Mouse (Mus musculus) embryonic stem cell, embryonic (primary cell): ENCODE measurements around the gene Ces2c.
"Not testable (repeated sequence)": the region's sequence is repeated elsewhere in the genome, so short reads cannot be mapped to it uniquely, and the experiment has no call there.

Experiments used
- CTCF ChIA-PET, 4 experiments: fragments of 300-600 bp in 2 of 4; fragments of 350-600 bp in 2 of 4; sonication (Branson Sonifier 250); formaldehyde crosslinking; loops; one replicate each; lab custom pipeline; 2022; ENCODE audit warnings: inconsistent platforms in 2 of 4; lab: Charles Lee
- POLR2A ChIA-PET, 4 experiments: fragments of 300-600 bp in 2 of 4; fragments of 350-600 bp in 2 of 4; sonication (Branson Sonifier 250); formaldehyde crosslinking; loops; one replicate each; lab custom pipeline; 2022; ENCODE audit warnings: antibody characterized with exemption in 4 of 4, inconsistent platforms in 1 of 4; lab: Charles Lee

Gene Ces2c

DNA sequence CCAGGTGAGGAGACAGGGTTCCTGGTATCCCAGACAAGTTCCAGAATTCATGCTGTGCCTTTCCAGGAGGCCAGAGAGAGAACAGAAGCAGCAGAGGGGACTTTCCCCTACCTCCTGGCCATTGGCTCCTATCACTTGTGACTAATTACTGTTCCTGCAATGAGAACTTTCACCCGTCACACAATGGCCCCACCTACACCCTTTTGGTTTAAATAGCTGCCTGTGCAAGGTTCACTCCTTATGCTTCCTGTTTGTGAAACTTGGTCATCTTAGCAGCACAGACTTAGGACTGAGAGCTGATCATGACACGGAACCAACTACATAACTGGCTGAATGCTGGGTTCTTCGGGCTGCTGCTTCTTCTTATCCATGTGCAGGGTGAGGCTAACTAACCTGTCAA lies at the start of gene Ces2c:
TSS of gene Ces2c (plus strand) at position 238 of the 400 bp plus-strand sequence.
- CTCF ChIA-PET: no interaction called here

DNA sequence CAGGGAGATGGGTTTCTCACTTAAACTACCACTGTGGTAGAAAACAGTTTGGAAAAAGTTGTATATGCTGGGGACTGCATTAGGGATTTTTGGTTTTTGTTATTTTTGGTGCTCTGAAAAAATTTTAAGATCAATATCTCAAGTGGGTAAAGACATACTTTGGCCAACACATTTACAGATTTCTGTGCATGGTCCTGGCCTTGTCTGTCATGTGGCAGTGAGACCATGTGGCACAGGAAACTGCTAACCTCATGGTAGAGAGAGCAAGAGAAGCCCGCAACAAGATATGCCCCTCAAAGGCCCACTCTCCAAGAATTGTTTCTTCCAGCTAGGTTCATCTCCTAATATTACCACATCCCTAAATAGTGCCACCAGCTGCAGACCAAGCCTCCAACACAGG lies 47.5 kb upstream of the Ces2c start:
- ChIA-PET POLR2A (no interaction called here), CTCF (no interaction called here)

More for the DNA sequence above, at the start of gene Ces2c:
- POLR2A ChIA-PET: no interaction called here

DNA sequence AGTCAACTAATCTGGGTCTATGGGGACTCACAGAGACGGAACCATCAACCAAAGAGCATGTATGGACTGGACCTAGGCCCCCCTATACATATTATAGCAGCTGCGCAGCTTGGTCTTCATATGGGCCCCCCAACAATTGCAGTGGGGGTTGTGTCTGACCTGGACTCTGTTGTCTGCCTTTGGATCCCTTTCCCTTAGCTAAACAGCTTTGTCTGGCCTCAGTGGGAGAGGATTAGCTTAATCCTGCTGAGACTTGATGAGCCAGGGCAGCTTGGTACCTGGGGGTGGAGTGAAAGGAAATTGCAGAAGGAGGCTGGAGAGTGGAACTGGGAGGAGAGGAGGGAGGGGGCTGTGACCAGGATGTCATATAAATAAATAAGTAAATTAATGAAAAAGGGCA lies 40.7 kb upstream of the Ces2c start:
- POLR2A ChIA-PET: interaction anchor here in 3 of 4 experiments (0.6 to 1.5 kb wide), 4 partner anchors 16 to 507 kb away, joined by 3 to 6 read pairs (median 4); no protein-coding TSS in a partner anchor
- CTCF ChIA-PET: interaction anchor here in 2 of 4 experiments (0.6 to 0.7 kb wide), 2 partner anchors 453 to 837 kb away, joined by 3 to 4 read pairs; no protein-coding TSS in a partner anchor

DNA sequence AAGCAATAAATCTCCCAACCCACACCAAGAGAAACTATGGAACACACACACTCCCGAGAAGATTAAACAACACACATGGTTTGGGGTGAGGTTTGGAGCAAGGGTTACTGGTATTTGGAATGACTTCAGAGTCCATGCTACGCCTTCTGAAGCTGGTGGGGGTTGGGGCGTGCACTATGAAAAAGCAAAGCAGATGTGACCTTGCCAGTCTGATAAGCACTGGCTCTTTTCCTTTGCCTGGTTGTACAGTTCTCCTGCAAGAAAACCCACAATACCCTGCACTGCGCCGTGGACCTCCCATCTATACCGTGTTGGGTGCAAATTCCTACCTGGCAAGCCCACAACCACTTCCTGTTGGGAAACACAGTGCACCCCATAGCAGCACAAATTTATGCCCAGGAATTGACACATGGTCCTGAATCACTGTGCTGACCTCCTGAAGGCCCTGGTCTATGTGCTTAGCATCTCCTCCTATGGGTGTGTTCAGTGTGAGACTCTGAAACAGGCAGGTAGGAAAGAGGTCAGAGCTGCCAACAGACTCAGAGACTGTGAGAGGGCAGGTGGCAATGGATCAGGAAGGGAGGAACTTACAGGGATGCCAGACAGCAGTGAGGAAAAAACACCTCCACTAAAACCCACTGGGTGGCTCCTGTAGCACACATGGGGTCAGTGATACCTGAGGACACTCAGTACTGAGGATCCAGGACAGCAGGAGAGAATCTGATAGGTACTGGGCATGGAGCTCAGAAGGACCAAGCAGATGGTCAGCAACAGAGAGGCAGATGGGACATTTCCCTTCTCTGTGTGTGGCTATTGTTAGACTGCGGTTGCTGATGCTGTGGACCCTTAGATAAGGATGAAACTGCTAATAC lies 38.1 kb upstream of the Ces2c start:
- ChIA-PET CTCF (no interaction called here), POLR2A (no interaction called here)

DNA sequence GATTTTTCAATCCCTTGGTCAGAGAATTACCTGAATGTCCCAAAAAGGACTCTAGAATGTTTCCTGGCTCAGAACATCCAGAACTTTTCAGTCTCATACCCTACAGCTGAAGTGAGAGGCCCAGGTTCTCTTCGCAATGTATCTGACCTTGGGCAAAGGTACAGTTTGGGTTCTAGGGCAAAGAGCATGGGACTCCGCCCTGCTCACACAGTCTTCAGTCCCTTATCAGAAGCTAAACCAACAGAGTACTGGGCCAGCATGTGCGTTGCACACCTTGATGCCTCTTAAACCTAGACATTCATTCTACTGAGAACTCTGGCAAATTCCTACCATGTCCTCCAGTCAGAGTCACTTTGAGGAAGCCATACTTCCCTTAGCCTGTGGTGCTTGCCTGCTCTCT lies 37.4 kb upstream of the Ces2c start:
- ChIA-PET CTCF (no interaction called here), POLR2A (no interaction called here)

DNA sequence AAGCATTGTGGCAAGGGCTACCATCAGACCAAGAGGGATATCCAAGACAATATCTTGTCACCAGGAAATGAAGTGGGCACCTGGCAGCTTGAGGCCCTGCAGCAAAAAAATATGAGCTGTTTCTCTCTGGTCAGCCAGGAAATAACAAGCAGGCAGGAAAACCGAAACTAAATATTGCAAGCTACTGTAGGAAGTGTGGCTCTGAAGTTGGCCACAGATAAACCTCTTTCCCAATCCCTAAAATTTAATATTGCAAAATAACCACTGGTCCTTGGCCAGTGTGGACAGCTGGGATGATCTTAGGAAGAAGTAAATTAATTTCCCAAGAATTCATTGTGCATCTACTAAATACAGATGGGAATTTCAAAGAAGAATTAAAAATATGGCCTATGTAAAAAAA lies 20.0 kb upstream of the Ces2c start:
- ChIA-PET POLR2A (no interaction called here), CTCF (interaction anchor here in 2 of 4 experiments (0.6 to 0.7 kb wide), 2 partner anchors 9 to 11 kb away, joined by 3 read pairs; no protein-coding TSS in a partner anchor)

DNA sequence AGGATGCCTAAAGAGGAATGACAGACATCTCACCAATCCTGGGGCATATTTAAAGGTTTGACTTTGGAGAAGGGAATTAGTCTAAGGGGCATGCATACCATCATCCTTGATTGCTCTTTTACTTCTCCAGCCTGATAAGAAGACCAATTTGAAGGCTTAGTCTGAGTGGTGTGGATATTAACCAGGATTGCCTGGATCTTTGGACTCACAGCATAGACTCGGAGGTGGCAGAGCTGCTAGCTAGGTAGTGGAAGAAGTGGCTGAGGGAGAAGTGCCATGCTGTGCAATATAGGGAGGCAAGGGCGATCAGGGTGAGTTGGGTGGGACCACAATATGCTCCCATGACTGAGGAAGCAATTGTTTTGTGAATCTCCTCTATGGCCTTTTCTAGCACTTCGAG lies 18.6 kb upstream of the Ces2c start:
- ChIA-PET POLR2A (no interaction called here), CTCF (no interaction called here)

DNA sequence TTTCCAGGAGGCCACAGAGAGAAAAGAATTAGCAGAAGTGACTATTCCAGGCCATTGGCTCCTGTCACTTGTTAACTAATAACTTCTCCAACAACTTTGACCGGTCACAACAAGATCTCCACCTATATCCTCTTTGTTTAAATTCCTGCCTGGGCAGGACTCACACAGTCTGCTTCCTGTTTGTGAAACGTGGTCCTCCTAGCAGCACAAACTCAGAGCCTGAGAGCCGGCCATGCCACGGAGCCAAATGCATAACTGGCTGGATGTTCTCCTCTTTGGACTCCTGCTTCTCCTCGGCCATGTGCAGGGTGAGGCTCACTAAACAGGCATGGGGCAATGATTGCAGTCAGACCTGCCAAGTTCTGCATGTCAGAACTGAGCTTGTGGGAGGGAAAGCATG lies 15.4 kb upstream of the Ces2c start, which contains the start of gene Ces2b:
TSS of gene Ces2b (plus strand) at position 133 of the 400 bp plus-strand sequence.
- POLR2A ChIA-PET: no interaction called here
- CTCF ChIA-PET: interaction anchor here in 1 of 4 experiments (0.6 kb wide), 1 partner anchor 324 kb away, joined by 3 read pairs; no protein-coding TSS in a partner anchor

DNA sequence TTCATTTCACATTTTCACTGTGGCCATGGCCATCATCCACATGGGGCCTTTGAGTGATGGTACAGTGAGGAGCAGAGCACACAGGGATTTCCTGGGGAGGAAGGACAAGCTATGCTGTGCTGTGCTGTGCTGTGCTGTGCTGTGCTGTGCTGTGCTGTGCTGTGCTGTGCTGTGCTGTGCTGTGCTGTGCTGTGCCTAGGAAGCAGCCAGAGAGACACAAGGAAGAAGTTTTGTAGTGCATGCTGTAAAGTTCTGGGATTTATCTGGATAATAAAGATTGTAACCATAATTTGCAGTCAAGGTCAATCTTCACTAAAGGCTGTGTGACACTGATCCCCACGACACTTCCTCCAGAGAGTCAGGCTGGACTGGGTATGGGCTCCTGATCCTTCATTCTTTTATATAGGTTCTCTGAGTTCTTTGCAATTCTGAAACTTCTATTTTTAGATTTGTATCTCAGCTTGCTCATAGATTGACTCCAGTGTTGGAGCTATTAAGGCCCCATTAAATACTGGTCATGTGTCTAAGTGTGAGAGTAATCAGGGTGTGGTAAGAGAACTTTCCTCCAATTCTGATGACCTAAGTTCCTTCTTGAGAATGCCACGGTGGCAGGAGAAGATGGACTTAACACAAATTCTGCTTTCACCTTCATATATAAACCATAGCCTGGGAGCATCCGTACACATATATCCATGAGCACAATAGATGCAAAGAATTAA lies 5.3 kb upstream of the Ces2c start:
- POLR2A ChIA-PET: no interaction called here
- CTCF ChIA-PET: no interaction called here

DNA sequence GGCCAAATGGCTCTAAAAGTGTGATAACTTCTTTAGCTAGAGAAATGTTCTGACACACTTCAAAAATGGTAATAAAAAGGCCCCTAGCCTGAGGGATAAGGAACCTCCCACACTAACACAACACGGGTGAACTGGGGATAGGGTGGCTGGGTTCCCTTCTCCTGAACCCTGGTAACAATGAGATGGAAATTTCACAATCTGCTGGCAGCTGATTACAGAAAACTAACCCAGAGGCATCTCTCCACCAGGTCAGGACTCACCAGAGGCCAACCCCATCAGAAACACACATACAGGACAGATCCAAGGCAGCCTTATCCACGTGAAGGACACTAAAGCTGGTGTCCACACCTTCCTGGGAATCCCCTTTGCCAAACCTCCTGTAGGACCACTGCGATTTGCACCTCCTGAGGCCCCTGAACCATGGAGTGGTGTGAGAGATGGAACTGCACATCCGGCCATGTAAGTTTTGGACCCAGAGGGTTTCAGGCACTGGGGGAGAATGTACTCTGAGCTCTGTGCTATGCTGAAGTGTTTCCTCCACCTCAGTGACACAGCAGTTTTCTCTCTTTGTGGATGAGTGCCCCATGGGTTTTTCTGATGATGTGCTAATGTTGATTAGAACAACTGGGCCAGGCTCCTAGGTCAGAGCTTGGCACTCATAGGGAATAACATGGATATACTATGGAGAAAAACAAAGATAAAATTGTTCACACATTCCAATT lies 1.0 kb downstream of the Ces2c start:
- POLR2A ChIA-PET: interaction anchor here in 1 of 4 experiments (0.6 kb wide), 1 partner anchor 159 kb away, joined by 3 read pairs; no protein-coding TSS in a partner anchor
- CTCF ChIA-PET: no interaction called here

DNA sequence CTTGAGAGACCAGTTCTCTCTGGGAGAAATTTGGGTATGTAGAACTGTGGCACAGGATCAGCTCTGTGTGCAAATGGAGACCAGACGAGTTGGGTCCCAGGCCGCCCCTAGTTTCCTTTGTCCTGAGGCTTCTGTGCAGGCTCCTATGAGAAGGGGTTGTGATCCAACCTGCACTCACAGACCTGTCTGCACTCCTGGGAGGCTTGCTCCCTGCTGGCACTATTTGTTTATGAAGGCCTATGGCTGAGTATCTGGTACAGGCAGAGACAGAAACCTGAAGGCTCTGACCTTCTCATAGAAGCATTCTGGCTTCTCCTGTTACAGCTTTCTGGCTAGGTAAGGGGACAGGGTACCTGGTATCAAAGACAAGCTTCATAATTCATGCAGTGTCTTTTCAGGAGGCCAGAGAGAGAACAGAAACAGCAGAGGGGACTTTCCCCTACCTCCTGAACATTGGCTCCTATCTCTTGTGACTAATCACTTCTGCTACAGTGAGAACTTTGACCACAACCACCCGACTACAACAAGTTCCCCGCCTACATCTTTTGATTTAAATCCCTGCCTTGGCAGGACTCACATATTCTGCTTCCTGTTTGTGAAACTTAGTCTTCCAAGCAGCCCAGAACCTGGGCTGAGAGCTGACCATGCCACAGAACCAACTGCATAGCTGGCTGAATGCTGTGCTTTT lies 20.1 kb downstream of the Ces2c start:
- POLR2A ChIA-PET, CTCF ChIA-PET: not testable (repeated sequence)

DNA sequence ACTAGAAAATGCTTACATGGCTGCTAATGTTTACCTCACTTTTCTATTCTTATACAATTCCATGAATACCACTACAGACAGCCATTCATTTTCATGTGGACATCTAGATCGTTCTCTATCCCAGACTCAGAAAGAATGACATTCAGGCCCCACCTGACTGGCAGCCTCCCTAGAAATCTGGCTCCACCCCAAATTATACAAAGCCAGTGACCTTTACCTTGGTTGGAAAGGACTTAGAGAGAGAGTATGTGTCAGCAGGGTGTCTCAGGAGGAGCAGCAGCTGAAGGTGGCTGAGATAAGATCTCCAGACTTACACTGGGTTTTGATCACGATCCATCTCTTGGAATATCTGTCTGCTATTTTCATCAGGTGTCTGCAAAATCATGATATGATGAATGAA lies 22.0 kb downstream of the Ces2c start:
- CTCF ChIA-PET, POLR2A ChIA-PET: not testable (repeated sequence)

DNA sequence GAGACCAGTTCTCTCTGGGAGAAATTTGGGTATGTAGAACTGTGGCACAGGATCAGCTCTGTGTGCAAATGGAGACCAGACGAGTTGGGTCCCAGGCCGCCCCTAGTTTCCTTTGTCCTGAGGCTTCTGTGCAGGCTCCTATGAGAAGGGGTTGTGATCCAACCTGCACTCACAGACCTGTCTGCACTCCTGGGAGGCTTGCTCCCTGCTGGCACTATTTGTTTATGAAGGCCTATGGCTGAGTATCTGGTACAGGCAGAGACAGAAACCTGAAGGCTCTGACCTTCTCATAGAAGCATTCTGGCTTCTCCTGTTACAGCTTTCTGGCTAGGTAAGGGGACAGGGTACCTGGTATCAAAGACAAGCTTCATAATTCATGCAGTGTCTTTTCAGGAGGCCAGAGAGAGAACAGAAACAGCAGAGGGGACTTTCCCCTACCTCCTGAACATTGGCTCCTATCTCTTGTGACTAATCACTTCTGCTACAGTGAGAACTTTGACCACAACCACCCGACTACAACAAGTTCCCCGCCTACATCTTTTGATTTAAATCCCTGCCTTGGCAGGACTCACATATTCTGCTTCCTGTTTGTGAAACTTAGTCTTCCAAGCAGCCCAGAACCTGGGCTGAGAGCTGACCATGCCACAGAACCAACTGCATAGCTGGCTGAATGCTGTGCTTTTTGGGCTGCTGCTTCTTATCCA lies 39.5 kb downstream of the Ces2c start:
- CTCF ChIA-PET, POLR2A ChIA-PET: not testable (repeated sequence)

DNA sequence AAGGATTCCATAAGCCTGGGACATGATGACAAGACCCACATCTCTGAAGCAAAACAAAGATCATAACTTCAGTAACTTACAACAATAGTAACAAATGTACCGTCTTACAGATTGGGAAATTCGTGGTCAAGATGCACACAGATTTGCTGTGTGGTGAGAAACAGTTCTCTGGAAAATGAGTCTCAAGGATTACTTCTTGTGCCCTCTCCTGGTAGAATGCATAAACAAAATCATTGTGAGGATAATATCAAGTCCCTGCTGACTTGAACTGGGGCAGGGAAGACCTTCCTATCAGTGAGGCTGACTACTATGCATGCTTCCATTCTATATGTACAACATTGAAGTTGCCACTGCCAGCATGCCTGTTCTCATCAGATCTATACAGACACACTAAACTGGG lies 54.9 kb downstream of the Ces2c start:
- ChIA-PET CTCF (no interaction called here), POLR2A (no interaction called here)
